Mouse (Mus musculus): ENCODE measurements at regions not wholly inside any gene's neighbourhood (a gene's known extent, or its start where the extent isn't known, plus 50 kb on each side); places are given as distances from the start of the nearest gene placed in this dataset.
A peak's percentile ranks its signal among the peaks of the same experiment; 100 is the strongest.

DNA sequence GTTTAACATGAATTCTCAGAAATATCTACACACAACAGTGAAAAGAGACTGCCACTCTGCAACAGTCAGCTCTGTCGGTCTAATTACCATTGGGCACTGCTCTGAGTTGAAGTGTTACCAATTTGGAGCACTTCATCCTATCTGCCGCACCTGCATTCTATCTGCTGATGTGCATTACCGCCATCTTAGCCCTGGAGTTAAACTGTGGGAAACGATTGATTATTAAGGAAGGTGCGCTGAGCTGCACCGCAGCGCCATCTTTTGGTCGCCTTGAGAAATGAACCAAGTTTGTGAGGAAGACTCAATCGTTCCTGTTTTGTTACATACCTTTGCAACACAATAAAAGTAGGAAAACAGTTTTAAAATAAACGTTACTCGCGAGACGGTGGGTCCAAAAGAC is 110.5 kb downstream of the Rergl start:
- ATAC-seq (ENCODE audit: poor library complexity, severe bottlenecking), result no peak

DNA sequence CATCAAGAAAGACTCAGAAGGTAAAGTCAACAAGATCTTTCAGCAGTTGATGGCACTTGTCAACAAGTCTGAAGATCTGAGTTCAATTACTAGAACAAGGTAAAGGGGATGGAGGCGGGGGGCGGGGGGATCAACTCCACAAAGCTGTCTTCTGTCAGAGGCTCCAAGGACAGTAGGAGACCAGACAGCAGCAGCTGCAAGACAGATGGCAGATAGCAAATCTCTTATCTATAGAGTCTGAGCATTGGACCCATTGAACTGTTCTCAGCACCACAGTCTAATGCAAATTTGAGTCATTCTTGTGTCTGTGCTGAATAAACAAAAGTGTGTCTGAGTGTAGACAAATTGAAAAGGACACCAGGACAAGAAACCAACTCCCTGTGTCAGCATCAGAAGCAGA is 150.8 kb downstream of the Rergl start:
- no peak for ATAC-seq (ENCODE audit: poor library complexity, severe bottlenecking)

DNA sequence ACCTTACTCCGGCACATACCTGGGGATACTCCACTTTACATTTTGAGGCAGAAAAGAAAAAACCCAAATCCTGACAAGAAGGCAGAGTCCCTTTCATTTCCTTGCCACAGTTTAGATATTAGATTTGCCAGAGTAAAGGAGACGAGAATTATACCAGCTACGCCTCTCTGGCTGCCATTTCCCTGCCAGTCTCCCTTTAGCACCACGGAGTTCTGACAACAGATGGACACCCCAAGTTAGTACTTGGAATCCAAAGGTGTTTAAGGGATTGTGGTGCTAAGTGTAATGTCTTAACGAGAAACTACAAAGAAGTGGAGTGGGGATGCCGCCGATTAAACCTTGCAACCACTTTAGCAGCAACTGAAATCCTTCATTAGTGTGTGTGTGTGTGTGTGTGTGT is 176.6 kb downstream of the Rergl start:
- ATAC-seq (ENCODE audit: poor library complexity, severe bottlenecking), result no peak

DNA sequence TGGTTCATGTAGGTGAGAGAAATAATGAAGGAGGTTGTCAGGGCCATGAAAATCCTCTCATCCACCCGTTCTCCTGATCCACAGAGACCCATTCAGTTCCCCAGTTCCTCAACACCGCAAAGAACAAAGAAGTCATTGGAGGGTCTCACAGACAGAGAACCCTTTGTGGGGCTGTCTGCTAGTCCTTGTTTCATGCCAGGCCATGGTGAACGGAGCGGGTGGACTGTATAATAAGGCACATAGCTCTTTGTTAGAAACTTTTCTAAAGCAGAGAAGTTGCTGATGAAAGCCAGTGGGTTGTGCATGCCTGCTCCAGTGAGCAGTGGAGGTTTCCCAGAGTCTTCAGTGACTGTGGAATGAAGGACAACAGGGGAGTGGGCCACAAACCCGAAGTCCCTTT is 194.1 kb downstream of the Rergl start:
- no peak for ATAC-seq (ENCODE audit: poor library complexity, severe bottlenecking)

DNA sequence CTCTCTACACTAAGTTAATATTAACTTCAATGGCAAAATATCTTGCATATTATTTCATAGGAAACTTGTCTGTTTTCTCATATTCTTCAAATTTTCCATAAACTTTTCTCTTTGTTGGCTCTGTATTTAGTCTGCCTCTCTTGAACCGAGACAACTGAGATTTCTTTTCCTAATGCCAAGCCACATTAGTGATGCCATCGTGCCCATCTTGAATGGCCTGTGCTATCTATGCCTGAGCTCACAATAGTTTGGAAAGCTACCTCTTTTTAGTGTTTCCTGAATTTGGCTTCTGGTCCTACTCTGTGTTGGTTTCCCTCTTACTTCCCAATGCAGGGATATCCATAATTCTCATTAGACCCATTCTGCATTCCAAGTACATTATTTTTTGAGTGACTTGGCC is 197.5 kb downstream of the Rergl start:
- ATAC-seq (ENCODE audit: poor library complexity, severe bottlenecking), result no peak

DNA sequence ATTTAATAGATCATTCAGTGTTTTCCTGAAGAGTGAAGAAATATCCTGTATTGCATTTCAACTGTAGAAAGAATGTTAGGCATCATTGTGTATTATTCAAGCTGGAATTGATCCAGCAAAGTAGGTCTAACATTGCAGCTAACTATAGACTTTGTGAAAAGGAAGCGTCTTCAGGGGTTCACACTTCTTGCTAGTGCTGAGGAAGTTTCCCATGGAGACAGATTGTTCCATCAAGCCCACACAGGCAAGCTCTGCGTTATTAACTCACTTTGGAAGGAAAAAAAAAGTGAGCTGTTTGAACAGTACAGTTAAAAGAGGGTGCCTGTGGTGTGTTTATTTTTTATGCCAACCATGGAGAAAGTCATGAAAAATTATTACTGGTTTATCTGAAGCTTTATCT is 206.1 kb downstream of the Rergl start:
- ATAC-seq (ENCODE audit: poor library complexity, severe bottlenecking), result no peak

DNA sequence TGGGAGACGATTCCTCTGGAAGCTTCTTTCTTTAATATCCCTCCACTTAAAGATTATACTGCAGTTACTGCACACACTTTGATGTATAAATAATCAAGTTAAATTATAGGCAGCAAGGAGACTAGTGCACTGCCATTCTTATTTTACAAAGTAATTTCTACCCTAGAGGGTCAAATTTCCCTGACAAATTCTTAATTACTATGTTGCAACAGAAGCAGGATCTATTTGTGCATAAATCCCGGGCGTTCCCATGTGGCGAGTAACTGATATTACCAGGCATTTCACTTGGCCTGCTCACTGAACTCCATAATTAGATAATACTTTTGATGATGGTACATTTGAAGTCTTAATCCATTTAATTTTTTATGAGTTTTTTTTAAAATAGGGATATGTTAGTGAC is 222.7 kb downstream of the Rergl start:
- no peak for ATAC-seq (ENCODE audit: poor library complexity, severe bottlenecking)

DNA sequence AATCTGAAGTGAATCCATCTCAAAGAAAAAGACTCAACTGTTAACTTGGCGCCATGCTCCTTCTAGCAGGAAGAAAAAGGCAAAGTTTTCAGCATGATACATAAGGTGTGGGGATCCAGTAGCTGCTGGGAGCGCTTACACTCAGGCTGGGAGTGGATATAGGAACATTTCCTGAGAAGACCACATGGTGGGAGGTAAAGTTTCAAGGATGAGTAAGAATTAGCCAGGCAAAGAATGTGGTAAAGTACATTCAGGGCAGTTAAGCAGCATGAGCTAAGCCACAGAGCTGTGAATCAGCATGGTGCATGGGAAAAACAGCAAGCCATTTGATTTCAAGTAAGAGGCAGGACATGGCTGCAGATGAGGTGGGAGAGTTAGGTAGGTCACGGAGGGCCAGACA is 226.3 kb downstream of the Rergl start:
- no peak for ATAC-seq (ENCODE audit: poor library complexity, severe bottlenecking)

DNA sequence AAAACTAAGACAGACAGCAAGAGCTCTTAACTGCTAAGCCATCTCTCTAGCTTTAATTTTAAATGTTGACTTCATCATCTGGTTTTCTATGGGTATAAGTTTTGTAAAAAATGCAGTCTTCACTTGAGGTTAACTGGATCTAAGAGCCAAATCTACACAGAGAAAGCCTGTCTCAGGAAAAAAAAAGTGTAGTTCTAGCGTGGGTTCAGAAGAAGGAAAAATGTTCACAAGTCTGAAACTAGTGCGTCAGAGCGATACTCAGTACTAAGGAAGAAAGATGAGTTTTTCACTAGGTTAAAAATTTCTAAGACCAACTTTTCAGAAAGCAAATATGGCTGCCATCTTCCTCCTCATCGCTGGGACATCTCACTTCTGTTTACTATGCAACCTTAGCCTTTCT is 248.1 kb downstream of the Rergl start:
- ATAC-seq (ENCODE audit: poor library complexity, severe bottlenecking), result no peak

DNA sequence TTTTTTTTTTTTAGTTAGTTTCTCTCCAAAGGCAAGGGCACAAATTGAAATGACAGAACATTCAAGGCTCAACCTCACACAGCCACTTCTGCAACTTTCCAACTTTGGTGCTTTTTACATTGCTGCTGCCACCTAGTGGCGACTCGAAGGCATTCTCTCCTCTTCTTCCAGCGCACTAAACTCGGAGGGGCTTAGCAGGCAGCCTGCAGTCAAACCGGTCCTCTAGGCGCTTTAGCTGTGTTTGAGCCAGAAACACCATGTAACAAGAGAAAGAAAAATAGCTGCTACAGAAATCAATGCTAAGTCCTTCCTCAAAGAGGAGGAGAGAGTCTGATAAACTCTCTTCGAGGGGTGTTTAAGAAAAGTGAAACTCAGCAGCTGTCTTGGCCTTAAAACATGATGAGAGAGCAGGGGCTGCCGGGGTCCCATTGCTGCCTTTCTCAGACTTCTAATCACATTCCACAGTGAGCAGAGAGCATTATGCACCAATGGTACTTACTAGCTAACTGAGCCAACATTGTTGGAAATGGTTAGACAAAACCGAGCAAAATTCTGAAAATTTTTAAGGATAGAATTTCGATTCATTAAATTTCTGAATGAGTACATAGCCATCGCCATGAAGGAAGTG is 252.7 kb downstream of the Rergl start:
- ATAC-seq (ENCODE audit: poor library complexity, severe bottlenecking), result peak; percentile 50; the same call in 1 of the 2 replicates

DNA sequence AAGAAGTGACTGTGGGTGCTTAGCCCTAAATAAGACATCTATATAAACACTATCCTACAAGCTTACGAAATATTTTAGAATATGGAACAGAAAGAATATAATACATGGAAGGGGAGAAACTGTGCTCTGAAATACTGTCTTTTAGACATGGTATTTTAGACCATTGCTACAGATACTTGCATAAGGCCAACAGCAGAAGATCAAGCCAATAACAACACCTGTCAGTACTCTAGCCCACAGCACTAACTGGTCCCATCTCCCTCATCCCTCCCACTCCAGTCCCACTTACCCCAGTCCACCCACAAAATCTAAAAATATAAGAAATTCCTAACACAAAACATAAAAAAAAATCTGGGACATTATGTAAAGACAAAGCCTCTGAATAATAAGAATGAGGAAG is 275.6 kb downstream of the Rergl start:
- ATAC-seq (ENCODE audit: poor library complexity, severe bottlenecking), result no peak

DNA sequence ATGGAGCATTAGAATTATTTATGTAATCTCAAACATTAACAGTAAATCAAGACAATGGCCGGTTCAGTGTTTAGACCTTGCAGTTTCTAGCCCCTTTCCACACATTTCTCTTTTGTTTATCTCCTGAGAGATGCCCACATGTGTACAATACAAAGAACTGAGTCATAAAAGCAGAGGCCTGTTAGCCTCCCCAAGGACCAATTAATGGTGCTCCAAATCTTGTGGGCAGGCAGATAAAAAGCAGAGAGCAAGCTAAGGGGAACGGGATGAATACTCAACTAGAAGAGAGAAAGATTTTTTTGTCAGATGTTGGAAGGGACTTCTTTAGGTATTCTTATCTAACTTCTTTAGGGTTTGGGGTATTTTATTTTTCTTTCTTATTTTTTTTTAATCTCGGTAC is 287.3 kb downstream of the Rergl start:
- no peak for ATAC-seq (ENCODE audit: poor library complexity, severe bottlenecking)

DNA sequence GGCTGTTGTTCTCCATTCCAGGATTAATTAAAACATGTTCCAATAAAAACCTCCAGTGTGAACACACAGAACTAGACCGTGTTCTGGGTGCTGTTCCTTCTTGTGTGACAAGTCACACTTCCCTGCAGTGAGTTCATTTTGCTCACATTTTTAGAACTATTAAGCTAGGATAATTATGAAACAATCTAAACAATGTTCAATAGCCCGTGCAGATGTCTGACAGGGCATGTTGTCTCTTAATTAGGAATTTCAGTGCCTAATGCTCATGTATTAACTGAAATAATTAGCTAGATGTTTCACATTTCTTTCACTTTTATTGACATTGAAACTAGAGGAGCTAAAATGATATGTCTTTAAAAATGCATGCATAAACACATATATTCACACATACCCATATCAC is 291.5 kb downstream of the Rergl start:
- no peak for ATAC-seq (ENCODE audit: poor library complexity, severe bottlenecking)

DNA sequence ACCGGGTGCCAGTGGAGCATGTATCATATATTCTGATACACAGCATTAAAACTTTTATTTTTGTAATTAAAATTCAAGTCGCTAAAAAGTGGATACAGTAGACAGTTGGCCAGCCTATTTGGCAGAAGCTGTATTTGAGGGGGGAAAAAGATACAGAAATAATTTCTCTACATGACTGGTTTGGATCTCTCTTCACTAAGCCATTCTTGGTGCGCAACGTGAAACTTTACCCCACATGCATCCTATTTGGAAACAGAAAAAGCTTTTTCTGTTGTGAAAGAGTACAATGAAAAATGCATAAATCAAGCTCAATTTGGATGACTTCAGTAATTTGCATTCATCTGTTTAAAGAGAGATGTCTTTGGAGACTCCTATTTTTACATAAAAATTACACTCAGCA is 303.2 kb downstream of the Rergl start:
- ATAC-seq (ENCODE audit: poor library complexity, severe bottlenecking), result no peak

DNA sequence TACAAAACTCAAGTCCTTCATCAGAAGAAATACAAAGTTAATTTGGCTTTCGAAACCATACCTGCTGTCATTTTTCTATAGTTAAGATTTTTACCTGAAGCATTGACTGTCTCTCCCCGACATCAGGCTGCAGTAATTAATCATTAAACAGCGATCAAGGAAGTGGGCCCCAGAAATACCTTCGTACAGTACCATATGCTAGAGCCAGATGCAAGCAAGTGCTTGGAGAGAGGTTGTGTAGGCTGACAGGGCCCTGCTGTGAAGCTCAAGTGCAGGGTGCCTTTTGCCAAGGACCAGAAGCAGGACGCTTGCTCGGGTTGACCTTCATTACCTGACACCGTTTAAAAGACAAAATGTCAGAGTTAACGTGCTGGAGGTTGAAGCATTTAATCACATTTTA is 315.3 kb downstream of the Rergl start:
- no peak for ATAC-seq (ENCODE audit: poor library complexity, severe bottlenecking)

DNA sequence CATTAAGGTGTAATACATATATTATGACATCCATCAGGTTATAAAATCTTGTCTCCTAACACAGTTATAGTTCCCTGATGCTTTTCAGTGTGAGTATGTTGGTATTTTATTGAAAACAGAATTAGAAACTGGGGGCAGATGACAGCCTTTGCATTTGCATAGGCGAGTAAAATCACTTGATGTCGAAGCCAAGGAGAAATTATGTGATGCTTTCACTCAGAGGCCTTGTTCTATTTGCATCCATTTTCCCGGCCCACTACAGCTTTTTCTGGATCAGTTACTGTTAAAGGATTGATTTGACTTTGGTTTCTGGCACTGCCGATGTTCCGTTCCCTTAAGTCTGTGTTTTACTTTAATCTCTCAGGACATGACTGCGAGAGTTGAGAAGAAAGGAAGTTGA is 341.4 kb downstream of the Rergl start:
- no peak for ATAC-seq (ENCODE audit: poor library complexity, severe bottlenecking)

DNA sequence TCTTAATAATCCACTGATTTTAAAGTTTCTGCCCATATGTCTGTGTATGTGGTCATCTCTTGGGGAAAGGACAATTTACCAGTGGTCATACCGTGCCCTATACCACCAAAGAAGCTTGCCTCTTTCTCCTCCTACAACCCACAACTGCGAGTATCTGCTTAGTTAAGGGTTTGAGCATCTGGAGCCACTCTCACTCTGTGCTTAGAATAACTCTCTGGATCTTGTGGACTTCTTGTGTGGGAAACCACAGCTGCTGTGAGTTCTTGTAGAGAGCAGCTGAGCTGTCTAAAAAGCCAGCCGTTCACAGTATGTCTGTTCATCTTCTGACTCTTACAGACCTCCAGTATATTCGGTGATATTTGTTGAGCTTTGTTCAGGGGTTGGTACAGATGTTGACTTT is 342.0 kb downstream of the Rergl start:
- ATAC-seq (ENCODE audit: poor library complexity, severe bottlenecking), result no peak

DNA sequence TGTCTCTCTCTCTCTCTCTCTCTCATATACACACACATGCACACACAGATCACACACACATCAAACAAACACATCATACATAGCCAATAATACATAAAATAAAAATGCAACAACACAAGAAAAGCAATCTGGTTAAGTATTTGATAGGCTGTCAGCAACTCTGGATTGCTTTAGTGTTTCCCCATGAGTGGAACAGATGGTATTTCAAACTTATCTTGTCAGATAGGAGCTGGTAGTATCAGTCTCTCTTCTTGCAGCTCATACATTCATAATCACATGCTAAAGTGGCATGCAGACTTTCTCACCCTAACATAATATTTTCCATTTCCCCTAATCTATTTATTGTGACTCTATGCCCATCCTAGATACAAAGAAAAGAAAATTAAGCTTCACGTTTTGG is 347.0 kb downstream of the Rergl start:
- ATAC-seq (ENCODE audit: poor library complexity, severe bottlenecking), result no peak

DNA sequence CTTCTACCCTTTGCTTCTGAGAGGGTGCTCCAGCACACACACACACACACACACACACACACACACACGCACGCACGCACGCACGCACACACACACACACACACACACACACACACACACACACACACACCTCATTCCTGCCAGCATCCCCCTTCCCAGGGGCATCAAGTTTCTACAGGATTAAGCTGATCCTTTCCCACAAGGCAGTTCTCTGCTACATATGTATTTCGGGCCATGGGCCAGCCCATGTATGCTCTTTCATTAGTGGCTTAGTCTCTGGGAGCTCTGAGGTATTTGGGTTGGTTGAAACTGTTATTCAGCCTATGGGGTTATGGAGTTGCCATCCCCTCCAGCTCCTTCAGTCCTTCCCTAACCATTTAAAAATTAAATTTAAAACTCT is 366.1 kb downstream of the Rergl start:
- ATAC-seq (ENCODE audit: poor library complexity, severe bottlenecking), result no peak

DNA sequence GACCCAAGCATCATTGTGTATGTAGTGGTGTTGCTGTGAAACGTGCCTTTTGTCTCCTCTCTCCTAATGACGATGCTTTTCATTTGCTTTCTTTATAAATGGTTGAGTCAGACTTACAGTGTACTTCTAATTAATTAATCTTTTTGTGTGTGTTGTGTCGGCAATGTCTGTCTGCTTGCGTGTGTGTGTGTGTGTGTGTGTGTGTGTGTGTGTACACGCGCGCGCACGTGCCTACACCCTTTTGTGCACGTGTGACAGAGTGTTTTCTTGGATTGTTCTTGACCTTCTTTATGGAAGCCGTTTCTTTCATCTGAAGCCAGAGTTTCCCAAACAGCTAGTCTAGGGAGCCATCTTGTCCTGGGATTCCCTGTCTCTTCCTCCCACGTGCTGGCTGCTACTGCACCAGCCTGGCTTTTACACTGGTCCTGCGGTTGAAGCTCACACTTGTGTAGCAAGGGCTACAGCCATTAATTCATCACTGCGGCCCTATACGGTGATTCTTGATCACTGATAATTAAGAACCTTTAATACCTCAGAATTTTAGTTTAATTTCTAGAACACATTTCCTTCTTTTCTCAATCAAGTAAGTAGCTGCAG is 369.6 kb downstream of the Rergl start:
- no peak for ATAC-seq (ENCODE audit: poor library complexity, severe bottlenecking)

DNA sequence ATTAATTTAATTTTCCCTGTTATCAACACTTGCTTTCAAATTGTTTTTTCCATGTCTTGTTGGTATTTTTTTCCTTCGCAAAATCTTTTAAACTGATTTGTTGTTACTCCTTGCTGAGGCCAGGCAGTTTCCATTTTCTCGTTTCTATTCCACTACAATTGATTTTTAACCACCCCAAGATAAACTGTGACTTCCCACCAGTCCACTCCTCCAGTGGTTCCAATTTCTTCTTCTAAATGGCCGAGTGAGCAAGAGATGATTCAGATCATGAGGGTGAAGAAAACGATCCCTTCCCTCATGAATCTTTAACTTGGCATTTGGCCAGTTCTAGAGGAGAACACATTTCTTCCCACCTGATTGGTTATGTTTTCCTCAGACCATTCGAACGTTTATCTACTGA is 393.5 kb downstream of the Rergl start:
- no peak for ATAC-seq (ENCODE audit: poor library complexity, severe bottlenecking)

DNA sequence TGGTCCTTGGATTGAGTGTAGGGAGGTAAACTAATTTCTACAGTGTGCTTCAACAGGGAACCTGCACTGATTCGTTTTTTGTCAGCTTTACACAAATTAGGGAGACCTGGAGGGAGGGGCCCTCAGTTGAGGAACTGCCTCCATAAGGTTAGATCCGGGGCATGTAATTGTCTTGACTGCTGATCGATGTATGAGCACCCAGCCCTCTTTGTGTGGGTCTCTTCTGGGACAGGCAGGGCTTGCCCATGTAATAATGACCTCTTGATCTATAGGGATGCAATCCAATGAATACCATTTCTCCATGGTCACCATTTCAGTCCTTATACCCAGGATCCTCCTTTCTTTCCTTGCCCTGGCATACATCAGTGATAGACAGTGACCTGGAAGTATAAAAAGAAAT is 398.4 kb downstream of the Rergl start:
- ATAC-seq (ENCODE audit: poor library complexity, severe bottlenecking), result no peak

DNA sequence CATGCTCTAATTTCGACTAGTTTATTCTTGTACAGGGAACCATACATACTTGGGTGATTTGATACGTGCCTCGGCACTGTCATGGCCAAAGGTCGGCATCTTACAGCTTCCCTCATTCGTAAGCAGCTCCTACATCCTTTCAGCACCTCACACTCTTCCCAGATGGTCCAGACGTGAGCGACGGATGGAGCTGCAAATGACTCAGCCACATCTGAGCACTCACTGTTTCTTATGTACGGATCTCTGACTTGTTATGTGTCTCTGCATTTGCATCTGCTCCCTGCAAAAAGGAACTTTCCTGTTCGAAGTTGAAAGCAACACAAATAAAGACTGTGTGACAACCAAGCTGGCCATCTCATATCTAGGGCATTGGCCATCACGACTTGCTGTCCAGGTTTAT is 402.5 kb downstream of the Rergl start:
- ATAC-seq (ENCODE audit: poor library complexity, severe bottlenecking), result no peak

Data from megakaryocyte, adult 5-6 weeks (primary cell).